Mouse (Mus musculus): ENCODE measurements around the gene Carnmt1.

DNA sequence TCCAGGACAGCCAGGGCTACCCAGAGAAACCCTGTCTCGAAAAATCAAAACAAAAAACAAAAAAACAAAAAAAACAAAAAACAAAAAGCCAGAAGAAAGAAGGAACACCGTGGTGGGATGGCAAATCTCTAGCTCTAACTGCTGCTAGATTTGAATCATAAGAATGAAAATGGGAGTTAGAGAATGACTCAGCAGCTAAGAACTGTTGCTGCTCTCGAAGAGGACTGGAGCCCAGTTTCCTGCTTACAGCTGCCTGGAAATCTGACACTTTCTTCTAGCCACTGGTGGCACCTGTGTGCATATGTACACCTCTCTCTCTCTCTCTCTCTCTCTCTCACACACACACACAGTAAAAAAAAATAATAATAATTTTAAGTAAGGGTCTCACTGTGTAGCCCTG, 24.2 kb upstream of the Carnmt1 start:
- no peak for TF ChIP-seq EP300 (IDR thresholded peaks at IDR 0.05; ENCODE audit: insufficient read depth, low read depth, low read length)
- no peak for TF ChIP-seq POLR2A (IDR thresholded peaks at IDR 0.05; ENCODE audit: insufficient read depth, low read length)
- TF ChIP-seq CTCF (IDR thresholded peaks at IDR 0.05; ENCODE audit: low read depth, low read length), result no peak

Data from ES-Bruce4 (cell line).